In genomic region chr10:41302689-41303431, GRCm38 (mm10) we compare ENCODE assay signal across 8 mouse cellular contexts. TPM values are rescaled to one million over a fixed set of nuclear protein-coding genes. Genes with fewer than 3 reads are reported as not detected.
A peak's percentile ranks its signal among the peaks of the same experiment; 100 is the strongest.
DNase-seq lines count a peak whose midpoint lies in the region; ATAC-seq and TF ChIP-seq lines count a peak whose summit lies in the region.

Fig4 (minus strand) TSS chr10:41303260.

- H3K27ac ChIP-seq in embryonic facial prominence, embryonic 13.5 days = peak within 1 kb of the TSS; percentile 34
- peak within 1 kb of the TSS; percentile 75 for H3K27ac ChIP-seq in heart, adult 2 months
- 0 out of 2 replicates have a peak within 1 kb of the TSS, but pooled peaks have one; percentile 21 for H3K27ac ChIP-seq in limb, embryonic 14.5 days (replicated peaks; ENCODE audit: low read depth, low read length)
- H3K27ac ChIP-seq in midbrain, postnatal 0 days (ENCODE audit: low read depth, low read length) = peak within 1 kb of the TSS; percentile 91

- TF ChIP-seq POLR2A in heart, adult 2 months (IDR thresholded peaks at IDR 0.05; ENCODE audit: insufficient read depth, low read depth, low read length) = peak; percentile 81
- TF ChIP-seq POLR2A in limb, embryonic 14.5 days (IDR thresholded peaks at IDR 0.05; ENCODE audit: borderline replicate concordance, extremely low read depth, insufficient read depth, insufficient read length) = no peak

- H3K79me2 ChIP-seq in heart, adult 2 months (replicated peaks; ENCODE audit: control insufficient read depth, insufficient read depth, low read length) = no peaks in the 10 kb centered on the region

- intact Hi-C loops in heart, adult 2 months (cut with DNase I) = loop anchor here (5.0 kb wide), 1 partner anchor 214 kb away; the partner anchor contains the start of gene Cd164

- H3K4me3 ChIP-seq in embryonic facial prominence, embryonic 13.5 days = peak within 1 kb of the TSS; percentile 93
- H3K4me3 ChIP-seq in heart, adult 2 months = peak within 1 kb of the TSS; percentile 94
- peak within 1 kb of the TSS; percentile 92 for H3K4me3 ChIP-seq in limb, embryonic 14.5 days (replicated peaks; ENCODE audit: low read length)
- peak within 1 kb of the TSS; percentile 53 for H3K4me3 ChIP-seq in midbrain, postnatal 0 days (ENCODE audit: low read depth, low read length)

- TF ChIP-seq EP300 in heart, adult 2 months (IDR thresholded peaks at IDR 0.05; ENCODE audit: insufficient read depth, low read depth, low read length) = no peak

- H3K9me3 ChIP-seq in embryonic facial prominence, embryonic 13.5 days = no peaks in the 10 kb centered on the region
- no peaks in the 10 kb centered on the region for H3K9me3 ChIP-seq in limb, embryonic 14.5 days (ENCODE audit: control insufficient read depth, low read length)
- H3K9me3 ChIP-seq in midbrain, postnatal 0 days (ENCODE audit: low read length) = no peaks in the 10 kb centered on the region

- H3K9ac ChIP-seq in embryonic facial prominence, embryonic 13.5 days = peak within 1 kb of the TSS; percentile 86
- peak within 1 kb of the TSS; percentile 93 for H3K9ac ChIP-seq in heart, adult 2 months (ENCODE audit: low read depth, low read length)
- peak within 1 kb of the TSS; percentile 71 for H3K9ac ChIP-seq in limb, embryonic 14.5 days (ENCODE audit: low read depth, low read length, severe bottlenecking)
- H3K9ac ChIP-seq in midbrain, postnatal 0 days (replicated peaks; ENCODE audit: low read length, poor library complexity, severe bottlenecking) = peak within 1 kb of the TSS; percentile 71

- H3K27me3 ChIP-seq in embryonic facial prominence, embryonic 13.5 days = no peaks in the 10 kb centered on the region
- no peaks in the 10 kb centered on the region for H3K27me3 ChIP-seq in heart, adult 2 months (ENCODE audit: control insufficient read depth, insufficient read depth, low read length)
- H3K27me3 ChIP-seq in limb, embryonic 14.5 days (ENCODE audit: control insufficient read depth, insufficient read depth, low read length) = no peaks in the 10 kb centered on the region
- no peaks in the 10 kb centered on the region for H3K27me3 ChIP-seq in midbrain, postnatal 0 days (ENCODE audit: insufficient read depth, low read length)

- TF ChIP-seq CTCF in heart, adult 2 months (IDR thresholded peaks at IDR 0.05) = peak; percentile 26; the same call in 1 of the 2 replicates
- TF ChIP-seq CTCF in midbrain, postnatal 0 days (IDR thresholded peaks at IDR 0.05) = peak; percentile 39; the same call in 1 of the 2 replicates

- peak; percentile 89 for ATAC-seq in embryonic facial prominence, embryonic 13.5 days (ENCODE audit: insufficient number of reproducible peaks, insufficient read depth, low FRiP score, low TSS enrichment, low read depth)
- peak; percentile 94 for ATAC-seq in limb, embryonic 14.5 days (ENCODE audit: low FRiP score, low read depth)
- peak; percentile 95 for ATAC-seq in midbrain, postnatal 0 days (ENCODE audit: low FRiP score)

- peak; percentile 84 for DNase-seq in 3134 (ENCODE audit: extremely low read depth, insufficient read length, low spot score)
- DNase-seq in adrenal gland, postnatal 36 days = peak; percentile 87 to 95
- DNase-seq in heart, adult 2 months = peak; percentile 89
- DNase-seq in kidney, adult 8-10 months = peak; percentile 77 to 83
- peak; percentile 92 for DNase-seq in limb, embryonic 14.5 days (ENCODE audit: low spot score)
- peak; percentile 96 for DNase-seq in midbrain, postnatal 0 days (ENCODE audit: low spot score)
- peak; percentile 77 to 88 for DNase-seq in spleen, postnatal 14 days (ENCODE audit: low spot score in 2 of 2)

- peaks cover 8% of the 10 kb centered on the region; the same call in 1 of the 2 replicates for H3K4me1 ChIP-seq in embryonic facial prominence, embryonic 13.5 days
- H3K4me1 ChIP-seq in heart, adult 2 months (ENCODE audit: control insufficient read depth, insufficient read depth, low read length) = no peaks in the 10 kb centered on the region; the same call in 1 of the 2 replicates
- H3K4me1 ChIP-seq in limb, embryonic 14.5 days (ENCODE audit: control insufficient read depth, insufficient read depth, low read length) = 0 out of 2 replicates have a peak, but pooled peaks cover 5% of the 10 kb centered on the region
- no peaks in the 10 kb centered on the region for H3K4me1 ChIP-seq in midbrain, postnatal 0 days (ENCODE audit: insufficient read depth, low read length)

- under 1% methylated on average over 38 of the region's 38 CpGs for WGBS in embryonic facial prominence, embryonic 13.5 days
- WGBS in heart, adult 2 months = under 1% methylated on average over 38 of the region's 38 CpGs
- under 1% methylated on average over 37 of the region's 38 CpGs for WGBS in limb, embryonic 14.5 days
- WGBS in midbrain, postnatal 0 days = under 1% methylated on average over 38 of the region's 38 CpGs

- peak within 1 kb of the TSS; percentile 92 for H3K4me2 ChIP-seq in embryonic facial prominence, embryonic 13.5 days
- peak within 1 kb of the TSS; percentile 75 for H3K4me2 ChIP-seq in limb, embryonic 14.5 days (replicated peaks; ENCODE audit: low read depth, low read length, severe bottlenecking)
- H3K4me2 ChIP-seq in midbrain, postnatal 0 days (ENCODE audit: low read depth, low read length, poor library complexity, severe bottlenecking) = peak within 1 kb of the TSS; percentile 82

- no peaks in the 10 kb centered on the region for H3K36me3 ChIP-seq in embryonic facial prominence, embryonic 13.5 days
- no peaks in the 10 kb centered on the region; the same call in 1 of the 2 replicates for H3K36me3 ChIP-seq in heart, adult 2 months (ENCODE audit: control insufficient read depth, insufficient read depth, low read length)
- no peaks in the 10 kb centered on the region for H3K36me3 ChIP-seq in limb, embryonic 14.5 days (ENCODE audit: control insufficient read depth, insufficient read depth, low read length)
- H3K36me3 ChIP-seq in midbrain, postnatal 0 days (ENCODE audit: insufficient read depth, low read length) = no peaks in the 10 kb centered on the region

RNA-seq across cellular contexts. Expression of gene Fig4, which starts in this region (rescaled TPM):
- 10 to 100 TPM; 16.5 to 21.9 TPM for total RNA-seq in adrenal gland, postnatal 36 days (2021)
- 13.2 and 13.4 TPM in 2 replicates for polyA plus RNA-seq in embryonic facial prominence, embryonic 13.5 days (2015; fragmentation: Nextera tagmentation; extraction: Ambion mirVana)
- total RNA-seq in heart, adult 2 months (2021) = 10 to 100 TPM; 22.1 to 25.6 TPM
- polyA plus RNA-seq in heart, adult 2 months (2012; rRNA removed) = 17.8 and 25.7 TPM in 2 replicates
- 8.4 and 9.5 TPM in 2 replicates for polyA plus RNA-seq in limb, embryonic 14.5 days (2012; rRNA removed)
- polyA plus RNA-seq in limb, embryonic 14.5 days (2014; fragmentation: Nextera tagmentation; extraction: Ambion mirVana) = 18.8 and 20.3 TPM in 2 replicates
- 30.1 and 36.4 TPM in 2 replicates for total RNA-seq in midbrain, postnatal 0 days (2014; rRNA removed)
- 31.0 and 32.9 TPM in 2 replicates for polyA plus RNA-seq in midbrain, postnatal 0 days (2015; fragmentation: Nextera tagmentation; extraction: Ambion mirVana)

Comparison
In these comparisons a context has a peak if more than half of its experiments do, and no peak if none do; other contexts are left out.
1. Peak in every context shown above with its lines: DNase-seq, ATAC-seq, H3K4me3 ChIP-seq and H3K27ac ChIP-seq.
2. H3K27ac ChIP-seq: peak in every context shown above with its lines; median percentile 91 in midbrain, postnatal 0 days; 75 in heart, adult 2 months; 34 in embryonic facial prominence, embryonic 13.5 days; 21 in limb, embryonic 14.5 days.